Mouse (Mus musculus) cerebellum, adult 11 months (tissue): ENCODE results near the gene Dnmt3a.

ENCODE experiments used
- DNase-seq: peaks from one replicate; pipeline ENCODE4 v3.0.0; 2022

The Dnmt3a gene

GRCm38 (mm10) chr12:3886601-3887000 lies 80.8 kb downstream of the Dnmt3a start:
- DNase-seq: no peak

- peak; percentile 70 for DNase-seq
Measured at GRCm38 (mm10) chr12:3887515-3888325, 81.9 kb downstream of the Dnmt3a start.

- peak; percentile 87 for DNase-seq
Measured at GRCm38 (mm10) chr12:3889875-3890635, 84.2 kb downstream of the Dnmt3a start.

GRCm38 (mm10) chr12:3890753-3891751 lies 85.2 kb downstream of the Dnmt3a start:
- no peak for DNase-seq

GRCm38 (mm10) chr12:3891779-3892239 lies 86.0 kb downstream of the Dnmt3a start:
- DNase-seq: no peak

- DNase-seq: no peak
Measured at GRCm38 (mm10) chr12:3892240-3893059, 86.6 kb downstream of the Dnmt3a start.

- DNase-seq: no peak
Measured at GRCm38 (mm10) chr12:3893335-3893734, 87.5 kb downstream of the Dnmt3a start.

- no peak for DNase-seq
Measured at GRCm38 (mm10) chr12:3894525-3894924, 88.7 kb downstream of the Dnmt3a start.

GRCm38 (mm10) chr12:3897057-3897545 lies 91.3 kb downstream of the Dnmt3a start:
- no peak for DNase-seq

- DNase-seq: no peak
Measured at GRCm38 (mm10) chr12:3898811-3899210, 93.0 kb downstream of the Dnmt3a start.

- DNase-seq: no peak
Measured at GRCm38 (mm10) chr12:3905436-3905835, 99.6 kb downstream of the Dnmt3a start.

- DNase-seq: no peak
Measured at GRCm38 (mm10) chr12:3906308-3906707, 100.5 kb downstream of the Dnmt3a start.

- no peak for DNase-seq
Measured at GRCm38 (mm10) chr12:3907008-3907407, 101.2 kb downstream of the Dnmt3a start.

GRCm38 (mm10) chr12:3907418-3907817 lies 101.6 kb downstream of the Dnmt3a start:
- DNase-seq: no peak

- no peak for DNase-seq
Measured at GRCm38 (mm10) chr12:3910466-3911093, 104.8 kb downstream of the Dnmt3a start.

- DNase-seq: no peak
Measured at GRCm38 (mm10) chr12:3911831-3912348, 106.1 kb downstream of the Dnmt3a start.

- no peak for DNase-seq
Measured at GRCm38 (mm10) chr12:3915852-3916251, 110.0 kb downstream of the Dnmt3a start.

- DNase-seq: no peak
Measured at GRCm38 (mm10) chr12:3917668-3918341, 112.0 kb downstream of the Dnmt3a start.

GRCm38 (mm10) chr12:3918577-3918976 lies 112.8 kb downstream of the Dnmt3a start:
- no peak for DNase-seq

GRCm38 (mm10) chr12:3919423-3919822 lies 113.6 kb downstream of the Dnmt3a start:
- DNase-seq: no peak
